Mouse (Mus musculus) left cerebral cortex, postnatal 36 days (tissue): Measurements from ENCODE around the gene Pald1. TPM values are rescaled to one million over a fixed set of nuclear protein-coding genes. Genes with fewer than 3 reads are reported as not detected.

Experiments
- DNase-seq, 2 experiments: peaks; one replicate each; pipeline ENCODE4 v3.0.0; 2021 to 2022; ENCODE audit warnings: low spot score in 2 of 2, mixed read lengths in 1 of 2
- intact Hi-C: fragments of 180-260 bp; cut with DNase I; formaldehyde crosslinking; loops from one replicate; pipeline ENCODE4 v1.15.1; 2025
- total RNA-seq, 2 experiments: library from RNA; stranded (reverse); gene quantifications; 2 replicates each; pipeline ENCODE4 v1.2.3; 2021

Gene Pald1
- total RNA-seq, 2 experiments from 2014 or later, result 7.5 to 9.5 TPM

- intact Hi-C loops, result loop anchor here (1.0 kb wide), 1 partner anchor 58 kb away; no protein-coding TSS in a partner anchor
- peak; percentile 58 to 68 for DNase-seq
These were observed 41.8 kb downstream of the Pald1 start for GRCm38 (mm10) chr10:61341557-61341956.

GRCm38 (mm10) chr10:61341045-61341444, 42.3 kb downstream of the Pald1 start:
- intact Hi-C loops, result loop anchor here (1.0 kb wide), 1 partner anchor 58 kb away; no protein-coding TSS in a partner anchor
- no peak for DNase-seq

GRCm38 (mm10) chr10:61340247-61340646, 43.1 kb downstream of the Pald1 start:
- DNase-seq, result no peak
- intact Hi-C loops, result no loop called here

- DNase-seq, result no peak
- intact Hi-C loops, result loop anchor here (5.0 kb wide), 1 partner anchor 472 kb away; no protein-coding TSS in a partner anchor
These were observed 44.1 kb downstream of the Pald1 start for GRCm38 (mm10) chr10:61339216-61339615.

GRCm38 (mm10) chr10:61337665-61338064, 45.7 kb downstream of the Pald1 start:
- intact Hi-C loops, result loop anchor here (5.0 kb wide), 1 partner anchor 470 kb away; no protein-coding TSS in a partner anchor
- DNase-seq, result peak; percentile 13 to 18

GRCm38 (mm10) chr10:61336592-61336991, 46.7 kb downstream of the Pald1 start:
- DNase-seq, result no peak
- intact Hi-C loops, result loop anchor here (1.0 to 5.0 kb wide), 2 partner anchors 137 to 469 kb away; no protein-coding TSS in a partner anchor

GRCm38 (mm10) chr10:61336137-61336536, 47.2 kb downstream of the Pald1 start:
- peak; percentile 48 to 79 for DNase-seq

GRCm38 (mm10) chr10:61334545-61334944, 48.8 kb downstream of the Pald1 start:
- intact Hi-C loops, result no loop called here
- no peak for DNase-seq

More at GRCm38 (mm10) chr10:61336137-61336536, 47.2 kb downstream of the Pald1 start:
- intact Hi-C loops, result loop anchor here (1.0 to 5.0 kb wide), 2 partner anchors 137 to 469 kb away; no protein-coding TSS in a partner anchor

GRCm38 (mm10) chr10:61331046-61331445, 52.3 kb downstream of the Pald1 start:
- peak; percentile 77 to 81 for DNase-seq
- intact Hi-C loops, result no loop called here

GRCm38 (mm10) chr10:61328927-61329326, 54.4 kb downstream of the Pald1 start:
- intact Hi-C loops, result no loop called here

GRCm38 (mm10) chr10:61327545-61327944, 55.8 kb downstream of the Pald1 start:
- no peak for DNase-seq
- intact Hi-C loops, result no loop called here

More at GRCm38 (mm10) chr10:61328927-61329326, 54.4 kb downstream of the Pald1 start:
- DNase-seq, result no peak

- intact Hi-C loops, result no loop called here
- DNase-seq, result no peak
These were observed 57.5 kb downstream of the Pald1 start for GRCm38 (mm10) chr10:61325782-61326328.

GRCm38 (mm10) chr10:61324717-61325116, 58.6 kb downstream of the Pald1 start:
- intact Hi-C loops, result no loop called here
- DNase-seq, result no peak

GRCm38 (mm10) chr10:61318527-61318926, 64.8 kb downstream of the Pald1 start:
- DNase-seq, result no peak
- intact Hi-C loops, result no loop called here

- no peak for DNase-seq
- intact Hi-C loops, result no loop called here
These were observed 67.9 kb downstream of the Pald1 start for GRCm38 (mm10) chr10:61315324-61315880.

GRCm38 (mm10) chr10:61313750-61314149, 69.6 kb downstream of the Pald1 start:
- intact Hi-C loops, result no loop called here
- DNase-seq, result no peak

GRCm38 (mm10) chr10:61312754-61313153, 70.6 kb downstream of the Pald1 start:
- no peak for DNase-seq
- intact Hi-C loops, result no loop called here

- intact Hi-C loops, result no loop called here
- DNase-seq, result no peak
These were observed 71.2 kb downstream of the Pald1 start for GRCm38 (mm10) chr10:61312159-61312558.

GRCm38 (mm10) chr10:61308706-61309320, 74.5 kb downstream of the Pald1 start:
- intact Hi-C loops, result no loop called here
- no peak for DNase-seq

GRCm38 (mm10) chr10:61305928-61306590, 77.3 kb downstream of the Pald1 start:
- intact Hi-C loops, result no loop called here
- DNase-seq, result no peak
